Mouse (Mus musculus) limb, embryonic 12.5 days (tissue): ENCODE measurements around the gene Chst8. TPM values are rescaled to one million over a fixed set of nuclear protein-coding genes. Genes with fewer than 3 reads are reported as not detected.
A peak's percentile ranks its signal among the peaks of the same experiment; 100 is the strongest.

Experiments used
- ATAC-seq: fragments of 200-750 bp; cut with Nextera tagmentation; 2 replicates; pipeline ENCODE4 v1.8.0; 2017; ENCODE audit warnings: low read depth, moderate TSS enrichment; ENCODE audit not compliant: insufficient number of reproducible peaks, insufficient read depth, low FRiP score, low TSS enrichment
- H3K27ac ChIP-seq: fragments of 300-500 bp; sonication (generic); 2 replicates; pipeline ENCODE4 v1.5.1; 2016; ENCODE audit warnings: mild to moderate bottlenecking, moderate library complexity
- H3K27me3 ChIP-seq: fragments of 300-500 bp; sonication (generic); 2 replicates; pipeline ENCODE4 v1.6.1; 2016; ENCODE audit warnings: mild to moderate bottlenecking, moderate library complexity
- H3K36me3 ChIP-seq: fragments of 300-500 bp; sonication (generic); 2 replicates; pipeline ENCODE4 v1.6.1; 2016; ENCODE audit warnings: mild to moderate bottlenecking, moderate library complexity
- H3K4me1 ChIP-seq: fragments of 300-500 bp; sonication (generic); replicated peaks from 2 replicates; pipeline ENCODE4 v1.6.1; 2016
- H3K4me2 ChIP-seq: fragments of 300-500 bp; sonication (generic); 2 replicates; pipeline ENCODE4 v1.6.1; 2016; ENCODE audit warnings: mild to moderate bottlenecking, moderate library complexity
- H3K4me3 ChIP-seq: fragments of 300-500 bp; sonication (generic); replicated peaks from 2 replicates; pipeline ENCODE4 v1.5.1; 2016; ENCODE audit warnings: mild to moderate bottlenecking
- H3K9ac ChIP-seq: fragments of 300-500 bp; sonication (generic); replicated peaks from 2 replicates; pipeline ENCODE4 v1.6.1; 2016; ENCODE audit warnings: mild to moderate bottlenecking, moderate library complexity
- H3K9me3 ChIP-seq: fragments of 300-500 bp; sonication (generic); 2 replicates; pipeline ENCODE4 v1.6.1; 2016; ENCODE audit warnings: mild to moderate bottlenecking, moderate library complexity
- WGBS: fragments of 180-500 bp; shearing (Covaris S2); methylation state at CpG from one replicate; pipeline ENCODE4 v1.1.7; 2016; 5-methylcytosine and 5-hydroxymethylcytosine counted together
- polyA plus RNA-seq: library from polyadenylated mRNA; unstranded; fragments of >200 nt; fragmentation: Nextera tagmentation; extraction: Ambion mirVana; gene quantifications from 2 replicates; pipeline ENCODE4 v1.2.1, GENCODE M21; 2016

Gene Chst8
- polyA plus RNA-seq, 1 experiment from 2014 or later = 4.1 TPM

- H3K27ac ChIP-seq = no peak overlapping the region
- WGBS = 51% methylated on average over 13 of the region's 13 CpGs
- no peak for ATAC-seq
Observed at GRCm38 (mm10) chr7:34690111-34690510, 122.4 kb downstream of the Chst8 start.

DNA sequence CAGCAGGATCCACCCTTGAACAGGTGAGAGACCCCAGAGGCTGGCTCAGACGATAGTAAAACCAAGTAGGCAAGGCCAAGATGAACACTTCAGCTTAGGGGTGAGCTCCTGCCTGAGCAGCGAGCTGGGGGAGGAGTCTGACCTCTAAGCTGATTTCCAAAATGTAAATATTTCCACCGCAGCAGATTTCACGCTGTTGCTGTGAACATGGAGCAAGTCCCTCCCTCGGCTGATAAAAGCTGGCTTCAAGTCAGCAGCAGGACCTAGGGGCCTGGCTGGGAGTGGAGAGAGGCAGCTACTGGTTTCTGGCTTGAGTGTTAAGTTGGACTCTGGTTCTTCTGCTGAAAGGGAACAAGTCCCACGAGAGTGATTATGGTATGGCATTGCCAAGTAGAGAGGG is 123.5 kb downstream of the Chst8 start:
- Histone ChIP-seq H3K9ac (no peak overlapping the region), H3K27me3 (peaks cover 23% of the 10 kb centered on the region), H3K9me3 (no peaks in the 10 kb centered on the region), H3K4me3 (no peak overlapping the region), H3K36me3 (no peaks in the 10 kb centered on the region), H3K27ac (no peak overlapping the region), H3K4me1 (peaks cover 8% of the 10 kb centered on the region; the same call in 1 of the 2 replicates), H3K4me2 (no peak overlapping the region)
- ATAC-seq = no peak
- WGBS = 43% methylated on average over 6 of the region's 6 CpGs

More at GRCm38 (mm10) chr7:34690111-34690510, 122.4 kb downstream of the Chst8 start:
- Histone ChIP-seq H3K36me3 (no peaks in the 10 kb centered on the region), H3K4me2 (no peak overlapping the region), H3K9ac (no peak overlapping the region), H3K9me3 (no peaks in the 10 kb centered on the region), H3K4me1 (peaks cover 8% of the 10 kb centered on the region; the same call in 1 of the 2 replicates), H3K4me3 (no peak overlapping the region), H3K27me3 (peaks cover 22% of the 10 kb centered on the region)

DNA sequence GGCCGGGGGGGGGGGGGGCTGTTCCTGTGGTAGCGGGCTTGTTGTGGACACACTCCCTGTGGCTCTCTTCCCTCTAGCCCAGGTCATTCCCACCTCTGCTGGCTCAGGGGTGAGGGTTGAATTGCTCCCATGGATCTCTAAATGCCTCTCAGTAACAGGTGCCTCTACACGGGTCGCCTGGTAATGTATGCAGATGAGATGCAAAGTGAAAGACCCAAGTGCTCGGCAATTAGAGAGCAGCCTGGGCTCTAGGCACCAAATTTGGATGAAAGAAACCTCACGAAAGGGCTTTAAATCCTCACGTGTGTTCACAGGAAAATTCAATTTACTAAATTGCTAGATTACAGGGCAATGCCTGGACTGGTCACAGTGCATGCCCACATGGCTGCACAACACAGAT is 126.7 kb downstream of the Chst8 start:
- 31% methylated on average over 7 of the region's 7 CpGs for WGBS
- no peak overlapping the region for H3K4me3 ChIP-seq

GRCm38 (mm10) chr7:34685176-34685575 is 127.3 kb downstream of the Chst8 start:
- no peak overlapping the region for H3K4me3 ChIP-seq
- no peak for ATAC-seq
- H3K27me3 ChIP-seq = peaks cover 39% of the 10 kb centered on the region
- no peak overlapping the region for H3K27ac ChIP-seq
- no peak overlapping the region for H3K4me2 ChIP-seq
- no peaks in the 10 kb centered on the region for H3K36me3 ChIP-seq
- WGBS = 69% methylated on average over 4 of the region's 4 CpGs
- no peak overlapping the region for H3K9ac ChIP-seq
- peaks cover 5% of the 10 kb centered on the region; the same call in 1 of the 2 replicates for H3K4me1 ChIP-seq
- no peaks in the 10 kb centered on the region for H3K9me3 ChIP-seq

More for the DNA sequence above, 126.7 kb downstream of the Chst8 start:
- H3K4me1 ChIP-seq = peaks cover 8% of the 10 kb centered on the region; the same call in 1 of the 2 replicates
- H3K9ac ChIP-seq = no peak overlapping the region
- peaks cover 33% of the 10 kb centered on the region for H3K27me3 ChIP-seq
- H3K4me2 ChIP-seq = no peak overlapping the region
- H3K9me3 ChIP-seq = no peaks in the 10 kb centered on the region
- H3K27ac ChIP-seq = no peak overlapping the region
- H3K36me3 ChIP-seq = no peaks in the 10 kb centered on the region
- no peak for ATAC-seq

GRCm38 (mm10) chr7:34680771-34681421 is 131.6 kb downstream of the Chst8 start:
- WGBS = 39% methylated on average over 15 of the region's 15 CpGs
- Histone ChIP-seq H3K9me3 (no peaks in the 10 kb centered on the region), H3K27ac (no peak overlapping the region), H3K4me2 (no peak overlapping the region), H3K27me3 (peaks cover 32% of the 10 kb centered on the region), H3K4me1 (peaks cover 3% of the 10 kb centered on the region; the same call in 1 of the 2 replicates), H3K4me3 (no peak overlapping the region), H3K36me3 (no peaks in the 10 kb centered on the region), H3K9ac (no peak overlapping the region)
- ATAC-seq = no peak

- Histone ChIP-seq H3K27me3 (peaks cover 37% of the 10 kb centered on the region), H3K4me3 (no peak overlapping the region), H3K4me2 (no peak overlapping the region), H3K9ac (no peak overlapping the region), H3K27ac (no peak overlapping the region), H3K9me3 (no peaks in the 10 kb centered on the region), H3K36me3 (no peaks in the 10 kb centered on the region), H3K4me1 (peaks cover 3% of the 10 kb centered on the region; the same call in 1 of the 2 replicates)
- 74% methylated on average over 2 of the region's 2 CpGs for WGBS
- no peak for ATAC-seq
Observed at GRCm38 (mm10) chr7:34679886-34680285, 132.6 kb downstream of the Chst8 start.

DNA sequence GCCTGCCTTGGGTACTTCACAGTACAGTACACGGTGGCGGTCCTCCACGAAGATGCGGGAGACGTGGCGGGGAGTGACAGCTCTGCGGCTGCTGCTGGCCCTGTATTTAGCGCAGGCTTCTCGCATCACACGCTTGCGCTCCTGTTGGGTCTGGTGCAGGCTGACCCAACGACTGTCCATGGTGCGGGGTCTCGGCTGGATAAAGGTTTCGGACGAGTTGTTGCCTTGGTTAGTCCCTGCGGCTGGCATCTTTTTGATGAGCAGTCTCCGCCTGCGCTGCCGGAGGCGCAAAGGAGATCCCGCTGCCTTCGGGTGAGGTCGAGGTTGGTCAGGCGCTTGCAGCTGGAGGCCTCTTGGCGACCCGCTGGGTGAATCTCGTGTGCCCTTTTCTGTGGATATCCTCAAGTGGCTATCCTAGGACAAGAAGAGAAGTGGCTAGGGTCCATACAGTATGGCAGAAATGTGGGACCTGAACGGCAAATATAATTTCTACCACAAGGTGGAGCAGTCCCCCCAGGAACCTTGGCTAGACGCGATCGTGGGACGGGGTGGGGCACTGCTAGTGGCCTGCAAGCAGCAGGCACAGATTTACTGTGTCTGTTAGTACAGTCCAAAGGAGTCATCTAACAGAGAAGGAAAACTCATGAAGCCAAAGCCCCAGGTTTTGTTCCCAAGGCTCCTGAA is 136.5 kb downstream of the Chst8 start:
- 8% methylated on average over 33 of the region's 33 CpGs for WGBS
- Histone ChIP-seq H3K9ac (0 out of 2 replicates have a peak overlapping the region, but pooled peaks have one; percentile 14), H3K9me3 (no peaks in the 10 kb centered on the region), H3K36me3 (no peaks in the 10 kb centered on the region), H3K27me3 (peaks cover 54% of the 10 kb centered on the region), H3K27ac (no peak overlapping the region), H3K4me3 (peak overlapping the region; percentile 29), H3K4me2 (peak overlapping the region; percentile 53), H3K4me1 (peaks cover 3% of the 10 kb centered on the region; the same call in 1 of the 2 replicates)
- peak; percentile 36; the same call in 1 of the 2 replicates for ATAC-seq

GRCm38 (mm10) chr7:34675120-34675790 is 137.3 kb downstream of the Chst8 start:
- 14% methylated on average over 42 of the region's 42 CpGs for WGBS
- Histone ChIP-seq H3K4me2 (peak overlapping the region; percentile 53), H3K27ac (no peak overlapping the region), H3K36me3 (no peaks in the 10 kb centered on the region), H3K4me3 (peak overlapping the region; percentile 29), H3K9me3 (no peaks in the 10 kb centered on the region), H3K27me3 (peaks cover 49% of the 10 kb centered on the region), H3K9ac (0 out of 2 replicates have a peak overlapping the region, but pooled peaks have one; percentile 14), H3K4me1 (peaks cover 3% of the 10 kb centered on the region; the same call in 1 of the 2 replicates)
- no peak for ATAC-seq

DNA sequence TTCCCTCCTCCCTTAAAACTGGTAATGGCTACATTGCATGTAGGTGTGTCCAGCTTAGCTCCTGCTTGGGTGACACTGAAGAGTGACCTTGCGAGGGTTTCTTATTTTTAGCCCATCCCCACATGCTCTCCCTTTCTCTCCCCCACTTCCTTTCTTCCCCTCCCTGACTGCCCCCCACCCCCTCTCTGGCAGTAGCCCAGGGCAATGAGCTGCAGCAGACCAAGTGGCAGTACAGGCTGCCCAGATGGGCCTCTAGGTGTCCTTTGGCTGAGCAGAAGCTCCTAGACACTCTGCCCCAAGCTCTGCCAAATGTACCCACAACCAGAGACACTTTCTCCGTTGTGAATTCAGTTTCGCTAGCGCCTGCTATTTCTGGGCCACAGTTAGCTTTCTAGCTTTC is 139.6 kb downstream of the Chst8 start:
- Histone ChIP-seq H3K27ac (no peak overlapping the region), H3K36me3 (no peaks in the 10 kb centered on the region), H3K9ac (no peak overlapping the region), H3K4me3 (no peak overlapping the region), H3K4me1 (peaks cover 8% of the 10 kb centered on the region; the same call in 1 of the 2 replicates), H3K27me3 (peaks cover 40% of the 10 kb centered on the region), H3K9me3 (0 out of 2 replicates have a peak, but pooled peaks cover under 1% of the 10 kb centered on the region), H3K4me2 (no peak overlapping the region)
- no peak for ATAC-seq
- 66% methylated on average over 4 of the region's 4 CpGs for WGBS

GRCm38 (mm10) chr7:34671911-34672310 is 140.6 kb downstream of the Chst8 start:
- H3K4me2 ChIP-seq = no peak overlapping the region
- WGBS = 2% methylated on average over 6 of the region's 6 CpGs
- ATAC-seq = 0 out of 2 replicates have a peak, but pooled peaks have one; percentile 16
- 0 out of 2 replicates have a peak, but pooled peaks cover 6% of the 10 kb centered on the region for H3K9me3 ChIP-seq
- no peak overlapping the region for H3K4me3 ChIP-seq
- no peaks in the 10 kb centered on the region for H3K36me3 ChIP-seq
- no peak overlapping the region for H3K27ac ChIP-seq
- no peak overlapping the region for H3K9ac ChIP-seq
- peaks cover 8% of the 10 kb centered on the region; the same call in 1 of the 2 replicates for H3K4me1 ChIP-seq
- H3K27me3 ChIP-seq = peaks cover 40% of the 10 kb centered on the region

DNA sequence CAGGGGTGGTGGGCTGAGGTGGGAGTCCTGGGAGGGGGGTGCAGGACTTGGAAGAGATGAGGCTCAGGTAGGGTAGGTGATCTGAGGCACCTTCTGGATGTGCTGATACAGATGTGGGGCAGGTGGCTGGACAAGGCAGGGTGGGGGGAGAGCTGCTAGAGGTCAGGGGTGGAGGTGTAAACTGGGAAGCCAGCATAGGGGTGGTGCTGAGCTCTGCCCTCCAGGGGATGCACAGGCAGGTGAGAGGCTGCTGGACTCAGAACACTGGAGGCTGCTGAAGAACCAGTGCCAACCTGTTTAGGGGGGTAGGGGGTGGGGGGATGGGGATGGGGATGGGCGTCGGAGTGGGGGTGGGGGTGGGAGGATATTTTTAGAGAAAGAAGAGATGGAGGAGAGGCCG is 141.7 kb downstream of the Chst8 start:
- ATAC-seq = no peak
- Histone ChIP-seq H3K4me3 (no peak overlapping the region), H3K4me2 (no peak overlapping the region), H3K27me3 (peaks cover 37% of the 10 kb centered on the region), H3K9ac (no peak overlapping the region), H3K36me3 (no peaks in the 10 kb centered on the region), H3K4me1 (peaks cover 5% of the 10 kb centered on the region; the same call in 1 of the 2 replicates), H3K9me3 (0 out of 2 replicates have a peak, but pooled peaks cover 6% of the 10 kb centered on the region), H3K27ac (no peak overlapping the region)
- 66% methylated on average over 3 of the region's 3 CpGs for WGBS
